Mouse (Mus musculus) cerebellum, adult 8-10 months (tissue): Measurements from ENCODE around the gene Gm20605.

Source experiments
- DNase-seq: peaks from one replicate; pipeline ENCODE4 v3.0.0; 2022

Gene Gm20605

GRCm38 (mm10) chr5:137653366-137653765 lies 24.4 kb downstream of the Gm20605 start:
- no peak for DNase-seq

- no peak for DNase-seq
These were observed 25.8 kb downstream of the Gm20605 start for GRCm38 (mm10) chr5:137654746-137655145.

- DNase-seq = peak; percentile 76
These were observed 28.0 kb downstream of the Gm20605 start for GRCm38 (mm10) chr5:137656977-137657376.

DNA sequence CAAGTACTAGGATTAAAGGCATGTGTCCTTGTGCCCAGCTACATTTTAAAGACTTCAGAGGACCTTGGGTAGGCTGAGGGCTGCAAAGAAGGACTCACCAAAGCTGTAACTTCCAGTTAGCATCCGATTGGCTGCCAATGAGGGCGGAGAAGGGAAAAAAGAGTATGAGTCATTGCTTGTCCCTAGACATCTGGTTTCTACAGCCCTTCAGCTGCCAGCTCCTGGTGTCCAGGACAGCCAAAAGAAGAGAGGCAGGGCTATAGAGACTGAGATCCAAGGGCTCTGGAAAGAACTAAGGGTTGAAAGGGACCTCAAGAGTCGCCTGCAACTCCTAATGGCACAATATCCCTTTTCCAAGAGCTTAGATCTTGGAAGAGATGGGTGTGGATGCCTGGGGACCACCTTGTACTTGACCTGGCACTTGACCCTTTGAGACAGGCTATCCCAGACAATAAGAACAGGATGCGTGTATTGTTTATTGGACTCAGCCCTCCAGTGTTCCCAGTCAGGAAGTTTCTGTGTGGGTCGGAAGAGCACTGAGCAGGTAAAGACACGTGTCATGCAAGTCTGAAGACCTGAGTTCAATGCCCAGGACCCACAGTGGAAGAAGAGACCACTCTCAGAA lies 31.2 kb downstream of the Gm20605 start:
- DNase-seq = no peak

GRCm38 (mm10) chr5:137663057-137663456 lies 34.1 kb downstream of the Gm20605 start:
- no peak for DNase-seq

GRCm38 (mm10) chr5:137668971-137669370 lies 40.0 kb downstream of the Gm20605 start:
- DNase-seq = no peak

DNA sequence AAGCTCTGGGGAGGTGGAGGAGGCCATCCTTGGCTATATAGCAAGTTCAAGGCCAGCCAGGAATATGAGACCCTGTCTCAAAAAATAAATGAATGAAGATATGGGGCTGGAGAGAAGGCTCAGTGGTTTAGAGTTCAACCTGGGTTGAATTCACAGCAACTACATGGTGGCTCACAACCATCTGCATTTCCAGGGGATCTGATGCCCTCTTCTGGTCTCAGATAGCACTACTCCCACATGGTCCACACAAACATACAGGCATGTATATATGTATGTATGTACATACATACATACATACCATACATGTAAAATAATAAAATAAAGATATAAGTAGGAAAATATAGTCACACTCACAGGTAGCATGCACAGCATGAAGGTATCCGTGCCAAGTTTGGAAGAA lies 41.3 kb downstream of the Gm20605 start:
- DNase-seq = no peak

GRCm38 (mm10) chr5:137671443-137672240 lies 42.7 kb downstream of the Gm20605 start:
- no peak for DNase-seq

GRCm38 (mm10) chr5:137672361-137672760 lies 43.4 kb downstream of the Gm20605 start:
- DNase-seq = no peak

DNA sequence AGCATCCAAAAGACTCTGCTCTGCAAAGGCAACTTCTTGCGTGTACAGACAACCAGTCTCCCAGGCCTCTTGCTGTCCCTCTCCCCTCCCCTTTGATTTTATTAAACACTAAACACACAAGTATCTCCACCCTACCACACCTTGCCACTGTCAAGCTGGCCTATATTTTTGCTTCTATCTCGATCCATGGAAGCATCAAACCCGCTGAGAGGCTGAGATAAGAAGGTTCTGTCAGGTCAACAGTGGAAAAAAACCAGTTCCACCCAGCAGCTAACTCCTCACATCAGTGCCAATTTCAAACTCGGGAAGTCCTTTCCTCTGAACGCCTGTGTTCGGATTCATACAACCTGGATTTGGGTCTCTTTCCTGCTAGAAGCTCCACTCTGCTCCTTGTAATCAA lies 44.0 kb downstream of the Gm20605 start:
- DNase-seq = no peak

GRCm38 (mm10) chr5:137674786-137675185 lies 45.8 kb downstream of the Gm20605 start:
- no peak for DNase-seq

GRCm38 (mm10) chr5:137677859-137678258 lies 48.9 kb downstream of the Gm20605 start:
- DNase-seq = no peak

DNA sequence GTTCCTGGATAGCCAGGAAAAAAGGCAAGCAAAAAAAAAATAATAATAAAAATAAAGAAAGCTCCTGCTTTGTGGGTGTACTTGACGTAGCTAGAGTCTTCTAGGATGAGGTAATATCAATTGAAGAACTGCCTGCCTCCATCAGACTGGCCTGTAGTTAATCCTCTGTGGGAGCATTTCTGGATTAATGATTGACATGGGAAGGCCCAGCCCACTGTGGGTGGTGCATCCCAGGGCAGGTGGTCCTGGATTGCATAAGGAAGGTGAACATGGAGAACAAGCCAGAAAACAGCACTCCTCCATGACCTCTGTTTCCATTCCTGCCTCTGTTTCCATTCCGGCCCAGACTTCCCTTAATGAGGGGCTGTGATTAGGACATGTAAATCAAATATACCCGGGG lies 49.8 kb downstream of the Gm20605 start:
- DNase-seq = no peak

- DNase-seq = no peak
These were observed 50.8 kb downstream of the Gm20605 start for GRCm38 (mm10) chr5:137679726-137680125.

GRCm38 (mm10) chr5:137682526-137682925 lies 53.6 kb downstream of the Gm20605 start:
- DNase-seq = no peak

DNA sequence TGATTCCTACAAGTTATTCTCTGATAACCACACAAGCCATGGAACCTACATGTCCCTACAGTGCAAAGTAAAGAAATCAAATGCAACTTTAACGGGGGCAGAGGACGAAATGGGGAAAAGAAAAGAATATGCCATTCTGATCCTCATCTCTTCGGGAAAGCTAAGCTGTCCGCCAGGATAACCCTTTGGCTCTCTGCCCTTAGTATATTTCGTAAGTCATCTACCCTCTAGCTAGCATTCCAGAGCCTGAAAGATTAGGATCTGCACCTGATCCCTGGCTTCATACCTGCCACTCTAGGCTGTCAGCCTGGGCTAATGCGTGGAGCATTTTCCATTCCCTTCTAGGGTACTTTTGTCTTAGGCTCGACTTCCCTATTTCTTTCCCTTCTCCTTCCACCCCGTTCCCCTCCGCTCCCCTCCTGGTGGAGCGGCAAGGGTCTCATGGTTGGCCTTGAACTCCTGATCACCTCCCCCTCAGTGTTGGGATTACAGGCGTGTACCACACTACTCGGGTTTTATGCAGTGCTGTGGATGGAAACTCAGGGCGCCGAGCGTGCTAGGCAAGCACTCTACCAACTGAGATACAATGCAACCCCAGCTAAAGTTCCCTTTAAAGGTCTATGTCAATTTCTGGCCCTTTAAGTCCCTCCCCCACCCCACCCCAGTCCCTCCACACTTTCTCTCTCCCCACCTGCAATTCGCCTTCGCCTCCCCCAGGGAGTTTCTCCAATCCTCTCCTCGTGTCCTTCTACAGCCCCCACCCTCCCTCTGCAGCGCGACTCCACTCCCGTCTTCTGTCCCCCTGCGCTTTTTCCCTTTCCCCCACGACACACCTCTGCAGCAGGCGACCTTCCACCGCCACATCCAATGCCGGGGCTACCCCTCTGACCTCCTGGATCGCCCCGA lies 54.7 kb downstream of the Gm20605 start:
- DNase-seq = no peak

- peak; percentile 97 for DNase-seq
These were observed 55.5 kb downstream of the Gm20605 start, which contains the start of gene Agfg2 for GRCm38 (mm10) chr5:137684294-137685123. TSS of gene Agfg2 (minus strand) at chr5:137684726.

DNA sequence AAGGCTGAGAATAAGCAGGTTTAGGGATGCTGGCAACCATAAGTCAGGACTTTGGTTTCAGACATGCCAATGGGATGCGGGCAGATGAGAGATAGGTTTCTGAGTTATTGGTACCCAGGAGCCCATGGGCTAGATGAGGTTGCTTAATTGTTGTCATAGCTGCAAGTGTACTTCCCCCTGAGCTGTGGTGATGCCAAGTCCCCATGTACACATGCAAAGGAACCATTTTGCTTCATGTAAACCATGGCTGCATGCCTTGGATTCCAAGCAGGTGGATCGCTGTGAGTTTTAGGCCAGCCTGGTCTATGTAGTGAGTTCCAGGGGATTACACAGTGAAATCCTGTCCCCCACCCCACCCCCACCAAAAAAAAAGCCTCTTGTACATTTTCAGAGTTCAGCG lies 56.7 kb downstream of the Gm20605 start:
- no peak for DNase-seq

DNA sequence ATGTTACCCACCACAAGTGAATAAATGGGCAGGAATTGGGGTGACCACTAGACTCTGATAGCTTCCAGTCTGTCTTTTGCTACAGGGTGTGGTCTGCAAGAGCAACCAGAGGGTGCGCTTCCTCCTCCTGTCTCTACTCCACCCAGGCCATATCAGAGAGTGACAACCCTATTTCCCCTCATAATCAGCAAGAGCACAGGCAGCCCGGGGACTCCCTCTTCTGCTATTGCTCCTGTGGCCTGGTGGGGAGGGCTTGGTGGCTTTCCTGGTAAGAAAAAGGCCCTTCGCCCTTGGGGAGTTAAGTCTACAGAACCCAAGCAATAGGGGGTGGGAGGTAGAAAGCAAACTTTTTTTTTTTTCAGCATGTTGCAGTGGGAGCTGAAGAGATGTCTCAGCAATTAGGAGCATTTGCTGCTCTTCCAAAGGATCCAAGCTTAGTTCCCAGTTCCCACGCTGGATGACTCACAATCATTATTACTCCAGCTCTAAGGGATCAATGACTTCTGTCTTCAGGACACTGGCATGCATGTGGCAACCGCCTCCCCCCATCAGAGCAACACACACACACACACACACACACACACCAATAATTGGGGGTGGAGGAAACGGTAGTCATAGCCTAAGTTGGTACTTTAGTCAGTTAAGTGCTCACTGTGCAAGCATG lies 57.3 kb downstream of the Gm20605 start:
- no peak for DNase-seq

GRCm38 (mm10) chr5:137689974-137690373 lies 61.0 kb downstream of the Gm20605 start:
- no peak for DNase-seq

DNA sequence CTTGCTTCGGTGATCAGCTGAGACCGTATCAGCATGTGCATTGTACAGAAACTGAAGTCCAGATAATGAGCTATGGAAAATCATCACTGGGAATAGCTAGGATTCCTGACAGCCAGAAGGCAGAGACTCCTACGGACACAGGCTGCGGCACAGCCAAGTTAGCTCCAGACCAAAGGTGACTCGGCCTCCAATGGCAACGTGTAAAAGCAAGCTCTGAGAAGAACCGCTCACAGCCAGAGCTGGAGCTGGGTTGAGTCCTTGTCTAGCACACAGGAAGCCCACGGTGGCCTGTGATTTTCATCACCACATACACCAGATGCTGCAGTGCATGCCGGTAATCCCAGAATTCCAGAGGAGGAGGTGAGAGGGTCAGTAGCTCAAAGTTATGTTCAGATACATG lies 61.6 kb downstream of the Gm20605 start:
- DNase-seq = no peak

- no peak for DNase-seq
These were observed 62.9 kb downstream of the Gm20605 start for GRCm38 (mm10) chr5:137691881-137692280.
